Mouse (Mus musculus) megakaryocyte, embryonic 14.5 days (primary cell): ENCODE measurements around the gene Ginm1.

Experiments
- FLI1 ChIP-seq: IDR thresholded peaks from 2 replicates; pipeline ENCODE4 v1.6.1; 2012; ENCODE audit warnings: low read length, inconsistent platforms, mixed read lengths
- GATA1 ChIP-seq: IDR thresholded peaks from 3 replicates; pipeline ENCODE4 v1.6.1; 2012; ENCODE audit warnings: mixed read lengths, low read length, inconsistent platforms, borderline replicate concordance

GRCm38 (mm10) chr10:7818676-7819075 lies 26.1 kb upstream of the Ginm1 start:
- TF ChIP-seq FLI1: no peak
- no peak for TF ChIP-seq GATA1
